Mouse (Mus musculus) embryonic facial prominence, embryonic 13.5 days (tissue): Measurements from ENCODE around the gene Tmem199. TPM values are rescaled to one million over a fixed set of nuclear protein-coding genes. Genes with fewer than 3 reads are reported as not detected.

Experiments used
- polyA plus RNA-seq: library from polyadenylated mRNA; unstranded; fragments of >200 nt; fragmentation: Nextera tagmentation; extraction: Ambion mirVana; gene quantifications from 2 replicates; pipeline ENCODE4 v1.2.1, GENCODE M21; 2015

Tmem199 gene
- polyA plus RNA-seq, 1 experiment from 2014 or later, result 46.6 TPM

Other genes starting within 250 kb of the Tmem199 start
- gene BC030499, start 221.3 kb downstream of the Tmem199 start, polyA plus RNA-seq, result 0.28 TPM in 1 of 2 replicates, not detected in the other
- 36.4 and 44.3 TPM in 2 replicates for gene Spag5, start 210.6 kb downstream of the Tmem199 start, polyA plus RNA-seq
- 16.6 and 21.1 TPM in 2 replicates for gene Aldoc, start 189.2 kb downstream of the Tmem199 start, polyA plus RNA-seq
- gene Pigs, start 183.8 kb downstream of the Tmem199 start, polyA plus RNA-seq, result 75.7 and 79.5 TPM in 2 replicates
- 66.7 and 71.4 TPM in 2 replicates for gene Unc119, start 168.7 kb downstream of the Tmem199 start, polyA plus RNA-seq
- gene Foxn1, start 125.6 kb downstream of the Tmem199 start, polyA plus RNA-seq, result 0.73 and 1.1 TPM in 2 replicates
- 0.62 TPM in 1 of 2 replicates, not detected in the other for gene Slc13a2, start 90.0 kb downstream of the Tmem199 start, polyA plus RNA-seq
- gene Slc46a1, start 46.5 kb downstream of the Tmem199 start, polyA plus RNA-seq, result 13.5 and 16.2 TPM in 2 replicates
- 2.6 and 3.2 TPM in 2 replicates for gene Sarm1, start 14.4 kb downstream of the Tmem199 start, polyA plus RNA-seq
- gene Vtn, start 13.1 kb downstream of the Tmem199 start, polyA plus RNA-seq, result 2.2 and 8.7 TPM in 2 replicates
- gene Sebox, start 8.7 kb downstream of the Tmem199 start, polyA plus RNA-seq, result not detected in 2 replicates
- 168 and 182 TPM in 2 replicates for gene Poldip2, start within 50 bp of the Tmem199 start, polyA plus RNA-seq
- 73.0 and 78.1 TPM in 2 replicates for gene Tnfaip1, start 24.2 kb upstream of the Tmem199 start, polyA plus RNA-seq
- gene Ift20, start 24.2 kb upstream of the Tmem199 start, polyA plus RNA-seq, result 176 and 183 TPM in 2 replicates
- 61.0 and 66.7 TPM in 2 replicates for gene Tmem97, start 38.6 kb upstream of the Tmem199 start, polyA plus RNA-seq
- 13.5 and 14.4 TPM in 2 replicates for gene Nlk, start 185.2 kb upstream of the Tmem199 start, polyA plus RNA-seq
- 46.4 and 48.1 TPM in 2 replicates for gene Ccnq, start 239.6 kb upstream of the Tmem199 start, polyA plus RNA-seq